Mouse (Mus musculus) MEL-GATA-1-ER (cell line): ENCODE results near the gene Zfp207.
A peak's percentile ranks its signal among the peaks of the same experiment; 100 is the strongest.
"Not testable (repeated sequence)": the region's sequence is repeated elsewhere in the genome, so short reads cannot be mapped to it uniquely, and the experiment has no call there.

Source experiments
- DNase-seq: peaks from one replicate; pipeline ENCODE4 v3.0.0-alpha.2; 2012; ENCODE audit warnings: low read depth; ENCODE audit errors: extremely low read depth

The Zfp207 gene

GRCm38 (mm10) chr11:80383019-80383625, at the start of gene Zfp207:
Gene Zfp207, plus strand, starts transcription at chr11:80383279.
- peak; percentile 86 for DNase-seq

- no peak for DNase-seq
Observed at GRCm38 (mm10) chr11:80335609-80336350, 47.3 kb upstream of the Zfp207 start.

- no peak for DNase-seq
Observed at GRCm38 (mm10) chr11:80336351-80336730, 46.7 kb upstream of the Zfp207 start.

- no peak for DNase-seq
Observed at GRCm38 (mm10) chr11:80342482-80342881, 40.6 kb upstream of the Zfp207 start.

DNA sequence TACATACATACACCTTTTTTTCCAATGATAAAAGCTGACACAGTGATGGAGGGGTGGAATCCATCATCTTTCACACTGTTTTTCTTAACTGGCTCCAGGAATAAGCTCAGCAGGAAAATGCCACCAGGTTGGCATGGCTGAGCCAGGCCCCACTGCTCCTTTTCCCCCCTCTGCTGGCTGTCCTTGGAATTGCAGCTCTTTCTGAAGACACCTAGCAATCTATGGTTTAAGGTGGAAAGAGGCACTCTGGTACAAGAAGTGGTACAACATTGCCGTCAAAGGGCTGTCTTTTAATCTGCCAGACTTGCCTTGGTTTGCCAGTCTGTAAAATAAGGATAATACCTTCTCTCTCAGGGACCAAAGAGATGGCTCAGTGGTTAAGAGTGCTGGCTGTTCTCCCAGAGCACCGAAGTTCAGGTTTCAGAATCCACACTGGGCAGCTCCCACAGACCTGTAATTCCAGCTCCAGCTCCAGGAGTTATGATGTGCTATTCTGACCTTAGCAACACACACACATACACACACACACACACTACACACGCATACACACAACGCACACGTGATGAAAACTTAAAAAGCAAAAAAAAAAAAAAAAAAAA, 31.1 kb upstream of the Zfp207 start:
- peak; percentile 43 for DNase-seq

DNA sequence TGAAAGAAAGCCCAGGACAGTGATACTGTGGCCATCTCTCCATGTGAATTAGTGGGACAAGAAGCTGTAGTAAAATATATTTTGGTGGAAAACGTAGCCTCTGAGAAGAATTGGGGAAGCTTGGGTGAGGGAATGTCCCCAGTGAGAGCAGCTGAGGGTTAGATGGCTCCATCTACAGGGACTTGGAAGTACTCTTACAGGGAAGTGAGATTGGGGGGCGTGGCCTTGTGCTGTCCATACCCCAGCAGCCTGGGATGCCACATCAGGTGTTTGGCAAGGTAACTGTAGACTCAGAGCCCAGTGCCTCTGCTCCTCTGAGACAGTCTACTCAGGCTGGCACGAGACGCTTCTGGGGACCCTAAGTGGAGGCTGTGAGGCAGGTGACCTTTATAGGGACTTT, 28.2 kb upstream of the Zfp207 start:
- no peak for DNase-seq

- DNase-seq = no peak
Observed at GRCm38 (mm10) chr11:80368949-80369348, 14.1 kb upstream of the Zfp207 start.

DNA sequence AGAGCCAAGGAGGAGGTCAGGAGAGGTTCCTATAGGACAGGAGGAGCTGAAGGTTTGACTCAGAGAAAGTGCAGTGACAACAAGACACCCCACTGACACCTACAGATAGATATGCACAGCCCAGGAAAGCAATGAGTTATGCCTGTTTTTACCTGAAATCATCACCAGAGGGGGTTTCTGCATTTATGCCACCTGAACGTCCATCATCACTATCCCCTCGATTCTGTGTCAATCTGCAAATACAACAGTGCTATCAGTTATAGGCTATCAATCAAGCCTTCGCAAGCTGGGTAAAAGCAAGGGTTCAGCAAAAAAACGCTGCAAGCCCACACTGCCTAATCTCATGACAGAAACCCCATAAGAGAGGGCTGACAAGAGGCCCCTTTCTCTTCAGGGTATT, 6.4 kb upstream of the Zfp207 start:
- DNase-seq = no peak

- DNase-seq = peak; percentile 65
Observed at GRCm38 (mm10) chr11:80377712-80378451, 5.2 kb upstream of the Zfp207 start, which contains the start of gene 5730455P16Rik. Gene 5730455P16Rik, minus strand, starts transcription at chr11:80378034.

DNA sequence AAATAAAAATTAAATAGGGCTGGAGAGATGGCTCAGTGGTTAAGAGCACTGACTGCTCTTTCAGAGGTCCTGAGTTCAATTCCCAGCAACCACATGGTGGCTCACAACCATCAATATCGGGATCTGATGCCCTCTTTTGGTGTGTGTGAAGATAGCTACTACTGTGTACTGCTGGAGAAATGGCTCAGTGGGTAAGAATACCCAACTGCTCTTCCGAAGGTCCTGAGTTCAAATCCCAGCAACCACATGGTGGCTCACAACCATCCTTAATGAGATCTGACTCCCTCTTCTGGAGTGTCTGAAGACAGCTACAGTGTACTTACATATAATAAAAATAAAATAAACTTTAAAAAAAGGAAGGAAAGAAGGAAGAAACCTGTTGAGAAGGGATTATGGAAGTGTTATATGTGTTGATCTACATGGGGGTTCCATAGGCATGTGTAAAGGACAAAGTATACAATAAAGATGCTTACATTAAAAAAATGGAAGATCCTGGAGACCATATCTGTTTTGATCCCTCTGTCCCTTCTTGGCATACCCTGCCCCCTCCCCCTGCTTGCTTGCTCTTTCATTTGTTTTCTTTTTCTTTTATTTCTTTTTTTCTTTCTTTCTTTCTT, 4.5 kb upstream of the Zfp207 start:
- DNase-seq = peak; percentile 46

DNA sequence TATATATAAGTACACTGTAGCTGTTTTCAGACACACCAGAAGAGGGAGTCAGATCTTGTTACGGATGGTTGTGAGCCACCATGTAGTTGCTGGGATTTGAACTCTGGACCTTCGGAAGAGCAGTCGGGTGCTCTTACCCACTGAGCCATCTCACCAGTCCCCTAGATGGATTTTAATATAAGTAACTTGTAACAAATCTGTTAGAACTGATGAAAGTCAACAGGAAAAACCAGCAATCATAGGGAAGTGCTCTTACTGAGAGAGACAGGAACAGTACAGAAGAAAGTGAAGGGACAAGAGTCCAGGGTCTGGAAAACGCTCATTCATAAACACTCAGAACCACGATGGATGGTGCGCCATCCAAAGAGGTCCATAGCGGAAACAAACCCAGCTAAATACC, 3.9 kb upstream of the Zfp207 start:
- DNase-seq = not testable (repeated sequence)

GRCm38 (mm10) chr11:80382626-80383018, 457 bp upstream of the Zfp207 start:
- DNase-seq = peak; percentile 62

GRCm38 (mm10) chr11:80383626-80384046, 557 bp downstream of the Zfp207 start:
- peak; percentile 65 for DNase-seq

DNA sequence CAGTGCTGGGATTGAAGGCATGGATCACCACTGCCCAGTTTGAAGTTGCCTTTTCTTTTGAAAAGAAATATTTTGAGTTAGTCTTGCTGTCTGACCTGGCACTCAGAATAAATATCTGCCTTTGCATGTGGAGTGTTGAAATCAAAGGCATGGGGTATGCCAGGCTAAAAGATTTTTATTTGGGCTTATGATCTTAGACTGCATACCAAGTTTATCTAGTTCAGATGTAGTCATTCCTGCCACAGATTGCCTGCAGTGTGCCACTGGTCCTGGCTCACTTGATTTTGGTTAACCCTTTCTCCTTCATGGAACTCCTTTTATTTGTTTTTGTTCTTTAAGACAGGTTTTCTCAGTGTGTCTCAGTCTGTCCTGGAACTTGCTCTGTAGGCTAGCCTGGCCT, 1.4 kb downstream of the Zfp207 start:
- DNase-seq = no peak

DNA sequence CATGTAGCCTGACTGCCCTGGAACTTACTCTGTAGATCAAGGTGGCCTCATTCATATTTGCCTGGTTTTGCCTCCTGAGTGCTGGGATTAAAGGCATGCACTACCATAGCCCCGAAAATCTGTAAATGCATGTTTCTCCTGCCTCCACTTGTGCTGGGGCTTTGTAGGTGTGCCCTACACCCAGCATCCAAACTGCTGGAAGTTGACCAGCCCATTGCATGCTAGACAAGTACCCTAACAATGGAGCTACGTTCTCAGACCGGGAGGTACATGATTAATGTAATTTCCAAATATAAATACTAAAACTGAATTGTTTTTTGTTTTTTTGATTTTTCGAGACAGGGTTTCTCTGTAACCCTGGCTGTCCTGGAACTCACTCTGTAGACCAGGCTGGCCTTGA, 2.0 kb downstream of the Zfp207 start:
- DNase-seq = no peak

GRCm38 (mm10) chr11:80386790-80387189, 3.7 kb downstream of the Zfp207 start:
- DNase-seq = no peak

GRCm38 (mm10) chr11:80389885-80390284, 6.8 kb downstream of the Zfp207 start:
- no peak for DNase-seq

DNA sequence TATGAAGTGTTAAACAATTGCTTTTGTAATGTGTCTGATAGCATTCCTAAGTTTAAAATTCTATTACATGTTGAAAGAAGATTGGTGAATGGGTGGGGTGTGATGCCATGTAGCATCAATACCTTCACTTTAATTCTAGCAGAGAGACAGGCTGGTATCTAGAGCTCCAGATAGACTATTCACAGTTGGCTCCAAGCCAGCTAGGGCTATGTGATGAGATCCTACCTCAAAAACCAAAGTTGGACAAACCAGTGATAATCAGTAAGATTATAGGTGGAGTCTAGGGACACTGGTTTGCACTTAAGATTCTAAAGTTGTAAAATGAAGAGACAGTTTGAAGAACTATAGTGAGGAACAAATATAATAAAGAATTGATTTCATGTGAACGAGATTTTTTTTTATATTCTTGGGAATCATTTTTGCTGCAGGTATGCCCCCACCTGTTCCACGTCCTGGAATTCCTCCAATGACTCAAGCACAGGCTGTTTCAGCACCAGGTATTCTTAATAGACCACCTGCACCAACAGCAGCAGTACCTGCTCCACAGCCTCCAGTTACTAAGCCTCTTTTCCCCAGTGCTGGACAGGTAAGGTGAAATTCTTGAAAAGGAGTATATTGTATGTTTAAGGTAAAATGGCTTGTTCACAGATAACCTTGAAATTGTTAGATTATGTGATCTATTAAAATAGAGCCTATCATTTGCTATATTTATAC, 8.5 kb downstream of the Zfp207 start:
- DNase-seq = no peak

DNA sequence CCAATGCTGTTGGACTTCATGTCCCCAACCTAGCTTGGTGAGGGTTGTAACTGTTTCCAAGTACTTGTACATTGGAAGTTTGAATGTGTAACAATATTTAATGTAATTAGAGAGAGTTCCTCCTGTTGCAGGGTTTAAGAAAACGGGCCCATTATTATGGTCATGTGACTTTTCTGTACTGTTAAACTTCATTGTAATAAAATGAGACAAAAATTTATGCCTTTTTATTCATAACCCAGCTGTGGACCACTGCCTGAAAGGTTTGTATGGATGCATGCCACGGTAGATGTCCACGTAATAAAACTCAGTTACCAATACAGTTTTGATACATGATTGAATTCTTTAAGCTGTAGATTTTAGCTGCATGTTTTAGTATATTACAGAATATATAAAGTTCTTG, 12.9 kb downstream of the Zfp207 start:
- no peak for DNase-seq

- no peak for DNase-seq
Observed at GRCm38 (mm10) chr11:80396617-80397016, 13.5 kb downstream of the Zfp207 start.

DNA sequence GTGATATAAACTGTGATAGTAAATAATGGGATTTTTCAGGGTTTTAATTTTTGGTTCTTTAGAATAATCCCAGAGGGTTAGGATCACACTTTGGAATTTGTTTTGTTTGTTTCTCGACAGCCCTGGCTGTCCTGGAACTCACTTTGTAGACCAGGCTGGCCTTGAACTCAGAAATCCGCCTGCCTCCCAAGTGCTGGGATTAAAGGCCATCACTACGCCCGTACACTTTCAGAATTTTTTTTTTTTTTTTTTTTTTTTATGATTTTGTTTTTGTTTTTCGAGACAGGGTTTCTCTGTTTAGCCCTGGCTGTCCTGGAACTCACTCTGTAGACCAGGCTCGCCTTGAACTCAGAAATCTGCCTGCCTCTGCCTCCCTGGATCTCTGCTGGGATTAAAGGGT, 24.8 kb downstream of the Zfp207 start:
- DNase-seq = not testable (repeated sequence)
